Mouse (Mus musculus) E14TG2a.4 (cell line): ENCODE measurements around the gene Susd3.

Source experiments
- CTCF ChIP-seq: conservative IDR thresholded peaks from 2 replicates; pipeline ENCODE4 v1.5.1; 2014; ENCODE audit warnings: low read length
- NANOG ChIP-seq: IDR thresholded peaks from 2 replicates; pipeline ENCODE4 v1.6.1; 2014; ENCODE audit warnings: borderline replicate concordance, low read length, mixed read lengths
- POU5F1 ChIP-seq: IDR thresholded peaks from 2 replicates; pipeline ENCODE4 v1.6.1; 2014; ENCODE audit warnings: low read length, borderline replicate concordance

DNA sequence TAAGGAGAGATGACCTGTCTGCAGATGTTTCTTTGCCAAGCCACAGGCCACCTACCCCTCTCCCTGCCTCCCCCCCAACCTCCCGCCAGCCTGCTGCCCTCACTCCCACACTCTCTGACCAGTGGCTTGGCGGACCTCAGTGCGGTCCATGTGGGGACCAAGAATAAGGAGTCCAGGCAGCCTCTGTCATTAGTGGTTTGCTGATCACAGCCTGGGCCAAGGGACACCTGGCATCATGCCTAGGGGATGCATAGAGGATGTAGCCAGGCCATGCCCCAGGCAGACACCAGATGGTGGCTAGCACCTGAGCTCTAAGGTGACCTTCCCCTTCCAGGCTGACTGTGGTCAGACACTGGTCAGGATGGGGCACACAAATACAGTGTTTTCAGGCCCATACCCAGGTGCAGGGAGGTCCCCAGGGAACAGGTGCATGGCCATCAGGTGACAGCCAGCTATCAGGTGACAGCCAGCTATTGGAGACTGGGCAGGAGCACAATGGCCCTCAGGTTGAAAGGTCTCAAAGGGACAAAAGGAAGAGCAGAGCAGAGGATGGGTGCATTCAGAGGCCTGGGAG is 67.0 kb downstream of the Susd3 start:
- no peak for TF ChIP-seq CTCF
- no peak for TF ChIP-seq POU5F1
- no peak for TF ChIP-seq NANOG
